Mouse (Mus musculus) left cerebral cortex, postnatal 4 days (tissue): ENCODE measurements around the gene Ppil6. TPM values are rescaled to one million over a fixed set of nuclear protein-coding genes. Genes with fewer than 3 reads are reported as not detected.

Source experiments
- DNase-seq: peaks from one replicate; pipeline ENCODE4 v3.0.0-alpha.2; 2022
- intact Hi-C: fragments of 180-260 bp; cut with DNase I; formaldehyde crosslinking; loops from one replicate; pipeline ENCODE4 v1.15.1; 2025
- total RNA-seq, 2 experiments: library from RNA; stranded (reverse); gene quantifications; 2 replicates each; pipeline ENCODE4 v1.2.3; 2021

The Ppil6 gene
- total RNA-seq, 2 experiments from 2014 or later = 4.6 to 4.9 TPM

- intact Hi-C loops = no loop called here
- no peak for DNase-seq
Measured at GRCm38 (mm10) chr10:41561701-41562395, 71.6 kb downstream of the Ppil6 start.

Other genes with a start within 250 kb of the Ppil6 start
- 10 to 100 TPM; 31.3 to 34.0 TPM for gene Fig4, start 187.2 kb upstream of the Ppil6 start, total RNA-seq
- gene Ak9, start 186.5 kb upstream of the Ppil6 start, total RNA-seq = under 1 TPM; 0.26 to 0.34 TPM
- gene Zbtb24, start 40.1 kb upstream of the Ppil6 start, total RNA-seq = 10 to 100 TPM; 19.2 to 20.5 TPM
- 10 to 100 TPM; 75.8 to 82.1 TPM for gene Mical1, start 14.1 kb upstream of the Ppil6 start, total RNA-seq
- 10 to 100 TPM; 20.1 to 21.9 TPM for gene Smpd2, start 70 bp upstream of the Ppil6 start, total RNA-seq
- gene Cd164, start 29.0 kb downstream of the Ppil6 start, total RNA-seq = 10 to 100 TPM; 39.9 to 43.4 TPM
- gene Ccdc162, start 226.2 kb downstream of the Ppil6 start, total RNA-seq = under 1 TPM; 0.38 to 0.88 TPM